ENCODE assay signal across 8 mouse cellular contexts in genomic region chr6:127887511-127888421, GRCm38 (mm10). TPM values are rescaled to one million over a fixed set of nuclear protein-coding genes. Genes with fewer than 3 reads are reported as not detected.
DNase-seq lines count a peak whose midpoint lies in the region; ATAC-seq and TF ChIP-seq lines count a peak whose summit lies in the region.

Gene Tspan11, plus strand, starts transcription at chr6:127887589.

- peak; percentile 12 to 19 for DNase-seq in cerebellum, postnatal 36 days
- DNase-seq in cerebellum, adult 8-10 months = no peak
- DNase-seq in adrenal gland, postnatal 10 days = peak; percentile 70
- DNase-seq in frontal cortex, postnatal 14 days (ENCODE audit: low spot score in 2 of 2) = peak; percentile 29
- DNase-seq in liver, postnatal 0 days = no peak
- DNase-seq in ovary, postnatal 36 days (ENCODE audit: low spot score) = peak; percentile 49
- no peak for DNase-seq in spleen, postnatal 14 days (ENCODE audit: low spot score in 2 of 2)

- TF ChIP-seq EP300 in liver, postnatal 0 days (IDR thresholded peaks at IDR 0.05; ENCODE audit: low read depth) = no peak

- peak within 1 kb of the TSS; percentile 48 for H3K9ac ChIP-seq in hindbrain, embryonic 15.5 days
- no peak within 1 kb of the TSS for H3K9ac ChIP-seq in liver, postnatal 0 days (replicated peaks)

- peak within 1 kb of the TSS; percentile 59 for H3K27ac ChIP-seq in hindbrain, embryonic 15.5 days (replicated peaks)
- H3K27ac ChIP-seq in liver, postnatal 0 days (ENCODE audit: low read depth) = no peak within 1 kb of the TSS

- no peaks in the 10 kb centered on the region for H3K9me3 ChIP-seq in hindbrain, embryonic 15.5 days
- H3K9me3 ChIP-seq in liver, postnatal 0 days (ENCODE audit: low read length) = no peaks in the 10 kb centered on the region

- H3K4me1 ChIP-seq in hindbrain, embryonic 15.5 days (replicated peaks) = peaks cover 28% of the 10 kb centered on the region
- no peaks in the 10 kb centered on the region for H3K4me1 ChIP-seq in liver, postnatal 0 days (ENCODE audit: insufficient read depth)

- peak within 1 kb of the TSS; percentile 90 for H3K4me2 ChIP-seq in hindbrain, embryonic 15.5 days
- peak within 1 kb of the TSS; percentile 55 for H3K4me2 ChIP-seq in liver, postnatal 0 days (ENCODE audit: low read depth, low read length)

- WGBS in hindbrain, embryonic 15.5 days = under 1% methylated on average over 36 of the region's 36 CpGs
- 9% methylated on average over 36 of the region's 36 CpGs for WGBS in liver, postnatal 0 days (ENCODE audit: insufficient replicate concordance)

- H3K36me3 ChIP-seq in hindbrain, embryonic 15.5 days = no peaks in the 10 kb centered on the region
- no peaks in the 10 kb centered on the region for H3K36me3 ChIP-seq in liver, postnatal 0 days (replicated peaks; ENCODE audit: insufficient read depth, low read length)

- peak; percentile 86 for ATAC-seq in hindbrain, embryonic 15.5 days (ENCODE audit: low FRiP score, low read depth)
- no peak for ATAC-seq in liver, postnatal 0 days

- peak within 1 kb of the TSS; percentile 47 for H3K4me3 ChIP-seq in hindbrain, embryonic 15.5 days
- peak within 1 kb of the TSS; percentile 20; the same call in 1 of the 2 replicates for H3K4me3 ChIP-seq in liver, postnatal 0 days (ENCODE audit: low read depth, low read length)

- no peak for TF ChIP-seq CTCF in liver, postnatal 0 days (IDR thresholded peaks at IDR 0.05; ENCODE audit: low read depth)

- H3K27me3 ChIP-seq in hindbrain, embryonic 15.5 days = no peaks in the 10 kb centered on the region
- H3K27me3 ChIP-seq in liver, postnatal 0 days (ENCODE audit: insufficient read depth, low read length) = peaks cover 27% of the 10 kb centered on the region

RNA-seq across cellular contexts. Expression of gene Tspan11, which starts in this region (rescaled TPM):
- total RNA-seq in adrenal gland, postnatal 10 days (2021) = 1 to 10 TPM; 4.1 to 5.0 TPM
- 3.4 and 6.8 TPM in 2 replicates for polyA plus RNA-seq in hindbrain, embryonic 15.5 days (2015; fragmentation: Nextera tagmentation; extraction: Ambion mirVana)
- polyA plus RNA-seq in liver, postnatal 0 days (2015; fragmentation: Nextera tagmentation; extraction: Ambion mirVana) = 0.25 and 0.38 TPM in 2 replicates

Comparison
In these comparisons a context has a peak if more than half of its experiments do, and no peak if none do; other contexts are left out.
1. DNase-seq: peak in cerebellum, postnatal 36 days (2 of 2), adrenal gland, postnatal 10 days (single experiment), frontal cortex, postnatal 14 days (2 of 2) and ovary, postnatal 36 days (single experiment); none in cerebellum, adult 8-10 months (single experiment), liver, postnatal 0 days (single experiment) and spleen, postnatal 14 days (0 of 2).